In the genomic region with DNA sequence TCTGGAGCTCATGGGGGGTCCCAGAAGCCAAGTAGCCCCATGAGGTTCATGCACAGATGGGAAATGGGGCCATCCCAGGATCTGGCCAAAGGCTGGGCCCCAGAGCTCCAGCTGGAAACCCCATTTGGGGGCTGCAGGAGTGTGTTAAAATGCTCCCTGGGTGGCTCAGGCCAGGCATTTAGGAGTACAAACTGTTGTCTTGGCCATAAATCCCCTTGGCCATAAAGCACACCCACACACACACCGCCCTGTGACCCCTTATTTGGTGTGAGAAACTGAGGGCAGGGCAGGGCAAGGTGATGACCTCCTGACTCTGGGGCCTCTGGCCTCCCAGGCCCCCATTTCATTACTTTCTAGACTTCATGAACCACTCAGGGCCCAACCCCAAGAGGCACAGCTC, we compare ENCODE assay signal across 30 mouse cellular contexts.
"Had no signal": no experiment of that assay in that cellular context is flagged by ENCODE, and none has a peak within 500 bp of the region (broad histone marks: within the 10 kb centered on the region; RNA-seq: fewer than 3 reads in every experiment).

No protein-coding gene starts in this region.

- H3K4me1 ChIP-seq: liver, embryonic 12.5 days; liver, embryonic 13.5 days; liver, embryonic 15.5 days; lung, embryonic 15.5 days; megakaryocyte, embryonic 14.5 days; midbrain, embryonic 12.5 days; midbrain, embryonic 13.5 days; neural tube, embryonic 12.5 days had no signal

- H3K4me2 ChIP-seq: limb, embryonic 12.5 days; limb, embryonic 13.5 days; limb, embryonic 15.5 days; liver, embryonic 11.5 days; liver, embryonic 12.5 days; liver, embryonic 13.5 days; liver, embryonic 15.5 days; lung, embryonic 14.5 days; lung, embryonic 15.5 days; midbrain, embryonic 11.5 days; midbrain, embryonic 12.5 days; midbrain, embryonic 13.5 days; neural tube, embryonic 12.5 days had no signal

- DNase-seq: left cerebral cortex, postnatal 4 days; liver; liver, embryonic 13.5 days; liver, postnatal 0 days; lung, adult 18-20 months; lung, adult 2 months; lung, embryonic 14.5 days; lung, postnatal 10 days; lung, postnatal 14 days; lung, postnatal 36 days; lung, postnatal 4 days; midbrain, embryonic 14.5 days had no signal

- H3K9me3 ChIP-seq: limb, embryonic 12.5 days; limb, embryonic 13.5 days; limb, embryonic 15.5 days; liver, embryonic 12.5 days; liver, embryonic 13.5 days; liver, embryonic 15.5 days; lung, embryonic 15.5 days; megakaryocyte, embryonic 14.5 days; midbrain, embryonic 12.5 days; midbrain, embryonic 13.5 days; neural tube, embryonic 12.5 days had no signal

- H3K27me3 ChIP-seq: limb, embryonic 12.5 days; limb, embryonic 13.5 days; limb, embryonic 15.5 days; liver, embryonic 12.5 days; liver, embryonic 13.5 days; liver, embryonic 15.5 days; lung, embryonic 15.5 days; midbrain, embryonic 12.5 days; midbrain, embryonic 13.5 days; neural tube, embryonic 12.5 days had no signal

- H3K27ac ChIP-seq: left cerebral cortex, adult 2 months; limb, embryonic 12.5 days; limb, embryonic 13.5 days; limb, embryonic 15.5 days; liver, embryonic 12.5 days; liver, embryonic 13.5 days; liver, embryonic 14.5 days; liver, embryonic 15.5 days; lung, embryonic 15.5 days; macrophage; midbrain, embryonic 12.5 days; midbrain, embryonic 13.5 days; neural tube, embryonic 12.5 days had no signal

- ATAC-seq: liver, embryonic 12.5 days; liver, postnatal 0 days; lung, postnatal 0 days; midbrain, embryonic 13.5 days; midbrain, embryonic 16.5 days had no signal

- H3K4me3 ChIP-seq: left cerebral cortex, adult 2 months; limb, embryonic 12.5 days; limb, embryonic 13.5 days; limb, embryonic 15.5 days; liver, embryonic 12.5 days; liver, embryonic 13.5 days; liver, embryonic 15.5 days; lung, embryonic 15.5 days; megakaryocyte, embryonic 14.5 days; midbrain, embryonic 12.5 days; midbrain, embryonic 13.5 days; myocyte; neural tube, embryonic 12.5 days had no signal

- H3K36me3 ChIP-seq: limb, embryonic 12.5 days; limb, embryonic 13.5 days; limb, embryonic 15.5 days; liver, embryonic 12.5 days; liver, embryonic 13.5 days; liver, embryonic 15.5 days; lung, embryonic 15.5 days; midbrain, embryonic 12.5 days; midbrain, embryonic 13.5 days; neural tube, embryonic 12.5 days had no signal

- H3K9ac ChIP-seq: limb, embryonic 12.5 days; limb, embryonic 13.5 days; limb, embryonic 15.5 days; liver, embryonic 12.5 days; liver, embryonic 13.5 days; liver, embryonic 14.5 days; liver, embryonic 15.5 days; liver, postnatal 0 days; lung, embryonic 14.5 days; lung, embryonic 15.5 days; midbrain, embryonic 12.5 days; midbrain, embryonic 13.5 days; neural tube, embryonic 12.5 days had no signal
